Mouse (Mus musculus): ENCODE results near the gene 1700023F06Rik.

DNA sequence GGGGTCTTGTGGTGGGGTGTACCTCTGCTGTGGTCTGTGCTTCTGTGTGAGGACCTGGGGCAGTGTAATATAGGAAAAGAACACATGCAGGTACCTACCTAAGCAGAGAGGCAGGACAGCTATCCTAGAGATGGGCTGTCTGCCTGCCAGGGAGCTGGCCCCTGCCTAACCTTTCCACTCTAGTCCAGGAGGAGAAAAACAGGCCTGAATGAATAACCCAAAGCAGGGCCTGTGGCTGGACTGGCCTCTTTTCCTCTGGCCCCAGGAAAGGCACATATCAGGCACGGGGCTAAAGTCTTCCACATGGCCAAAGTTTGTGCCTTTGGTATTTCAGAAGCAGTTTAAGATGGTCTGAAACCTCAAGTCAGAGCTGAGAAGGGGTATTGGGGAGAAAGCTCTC is 27.9 kb downstream of the 1700023F06Rik start:
- TF ChIP-seq GATA1 (IDR thresholded peaks at IDR 0.05; ENCODE audit: low read length) (no peak), TAL1 (IDR thresholded peaks at IDR 0.05; ENCODE audit: low read length) (no peak)
